In the genomic region with DNA sequence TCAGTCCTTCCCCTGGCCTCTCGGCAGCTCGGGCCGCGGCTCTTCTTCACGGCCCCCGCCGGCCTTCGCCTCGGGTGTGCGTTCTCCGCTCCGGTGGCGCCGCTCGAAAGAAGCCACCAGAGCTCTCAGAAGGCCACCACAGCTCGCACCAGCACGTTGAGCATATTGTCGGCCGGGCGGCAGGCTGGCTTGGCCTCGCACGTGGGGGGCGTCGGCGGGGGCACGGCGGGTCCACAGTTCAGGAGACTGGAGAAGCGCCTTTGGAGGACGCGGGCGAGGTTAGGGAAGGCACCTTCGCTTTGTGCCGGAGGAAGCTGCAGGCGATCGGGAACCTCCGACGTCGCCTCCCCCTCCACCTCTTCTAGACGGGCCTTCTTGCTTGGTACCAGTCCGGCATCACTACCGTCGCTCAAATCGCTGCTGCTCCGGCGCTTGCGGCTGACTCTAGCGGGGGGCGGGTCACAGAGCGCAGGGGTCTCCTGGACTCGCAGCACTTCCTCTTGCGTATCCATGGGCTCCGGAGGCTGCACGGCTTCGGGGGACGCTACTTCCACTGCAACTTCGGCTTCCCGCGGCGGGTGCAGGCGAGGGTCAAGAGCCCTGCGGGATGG, we compare ENCODE assay signal across 7 mouse cellular contexts. TPM values are rescaled to one million over a fixed set of nuclear protein-coding genes. Genes with fewer than 3 reads are reported as not detected.
DNase-seq lines count a peak whose midpoint lies in the region; ATAC-seq and TF ChIP-seq lines count a peak whose summit lies in the region.

No protein-coding gene starts in this region.

- peak overlapping the region; percentile 96 for H3K9ac ChIP-seq in heart, embryonic 13.5 days

- no peaks in the 10 kb centered on the region for H3K9me3 ChIP-seq in heart, embryonic 13.5 days
- no peaks in the 10 kb centered on the region for H3K9me3 ChIP-seq in midbrain, embryonic 10.5 days (replicated peaks)

- peaks cover 59% of the 10 kb centered on the region for H3K79me2 ChIP-seq in C2C12 (ENCODE audit: control insufficient read depth, insufficient read depth)

- no peaks in the 10 kb centered on the region for H3K36me3 ChIP-seq in C2C12 (ENCODE audit: control insufficient read depth, insufficient read depth)
- H3K36me3 ChIP-seq in heart, embryonic 13.5 days, result no peaks in the 10 kb centered on the region
- 0 out of 2 replicates have a peak, but pooled peaks cover 3% of the 10 kb centered on the region for H3K36me3 ChIP-seq in midbrain, embryonic 10.5 days

- no peak for TF ChIP-seq CTCF in C2C12 (IDR thresholded peaks at IDR 0.05; ENCODE audit: control insufficient read depth, insufficient read depth, insufficient read length)

- peak overlapping the region; percentile 83 for H3K4me3 ChIP-seq in C2C12 (ENCODE audit: insufficient read depth, poor library complexity, severe bottlenecking)
- peak overlapping the region; percentile 75 for H3K4me3 ChIP-seq in heart, embryonic 13.5 days
- H3K4me3 ChIP-seq in midbrain, embryonic 10.5 days, result peak overlapping the region; percentile 87

- peak; percentile 76 for DNase-seq in 416B (ENCODE audit: low read depth)
- DNase-seq in embryo, embryonic 10.5 days (ENCODE audit: low spot score), result peak; percentile 70
- peak; percentile 45 to 76 for DNase-seq in kidney, postnatal 25 days
- DNase-seq in midbrain, embryonic 10.5 days (ENCODE audit: low spot score), result peak; percentile 79
- DNase-seq in testis, postnatal 14 days (ENCODE audit: low spot score), result peak; percentile 66

- peak overlapping the region; percentile 87 for H3K4me2 ChIP-seq in heart, embryonic 13.5 days

- H3K79me3 ChIP-seq in C2C12 (ENCODE audit: low read depth), result peaks cover 29% of the 10 kb centered on the region

- H3K27ac ChIP-seq in heart, embryonic 13.5 days (replicated peaks), result peak overlapping the region; percentile 99
- peak overlapping the region; percentile 94 for H3K27ac ChIP-seq in midbrain, embryonic 10.5 days (replicated peaks)

- under 1% methylated on average over 61 of the region's 61 CpGs for WGBS in heart, embryonic 13.5 days
- WGBS in midbrain, embryonic 10.5 days, result under 1% methylated on average over 61 of the region's 61 CpGs

- no peak for ATAC-seq in heart, embryonic 13.5 days (ENCODE audit: extremely low read depth, insufficient number of reproducible peaks, low FRiP score, low TSS enrichment)

- peak overlapping the region; percentile 88 for H3ac ChIP-seq in C2C12 (ENCODE audit: control insufficient read depth, insufficient read length, low read depth)

- no peaks in the 10 kb centered on the region for H3K27me3 ChIP-seq in C2C12 (ENCODE audit: control insufficient read depth, insufficient read depth, insufficient read length)
- H3K27me3 ChIP-seq in heart, embryonic 13.5 days (replicated peaks), result no peaks in the 10 kb centered on the region
- H3K27me3 ChIP-seq in midbrain, embryonic 10.5 days (ENCODE audit: low read depth, poor library complexity, severe bottlenecking), result no peaks in the 10 kb centered on the region

- peaks cover 52% of the 10 kb centered on the region for H3K4me1 ChIP-seq in heart, embryonic 13.5 days
- peaks cover 78% of the 10 kb centered on the region for H3K4me1 ChIP-seq in midbrain, embryonic 10.5 days

TF ChIP-seq in C2C12, 6 proteins besides CTCF, POLR2A, EP300 and RAD21:
- TF ChIP-seq USF1 (IDR thresholded peaks at IDR 0.05; ENCODE audit: low read depth) (no peak), MYOD1 (IDR thresholded peaks at IDR 0.05; ENCODE audit: control insufficient read depth, insufficient read length, low read depth) (no peak), MAX (IDR thresholded peaks at IDR 0.05) (no peak), MYOG (IDR thresholded peaks at IDR 0.05; ENCODE audit: control insufficient read depth, extremely low read depth, insufficient read length) (no peak), CEBPB (IDR thresholded peaks at IDR 0.05; ENCODE audit: low read depth) (no peak), FOSL1 (IDR thresholded peaks at IDR 0.05; ENCODE audit: insufficient read depth, low read length, poor library complexity, severe bottlenecking) (no peak)
TF ChIP-seq in C2C12: peak in this region for 0.

RNA-seq across cellular contexts. Expression of a gene that starts 0.6 kb away (rescaled TPM):
- 61.4 TPM for polyA plus RNA-seq in C2C12 (2012; fragmentation: generic; extraction: Trizol)
- 43.0 and 44.8 TPM in 2 replicates for polyA plus RNA-seq in heart, embryonic 13.5 days (2015; fragmentation: Nextera tagmentation; extraction: Ambion mirVana)
- polyA plus RNA-seq in midbrain, embryonic 10.5 days (2016; fragmentation: Nextera tagmentation; extraction: Ambion mirVana), result 63.6 and 78.2 TPM in 2 replicates

RNA-seq across cellular contexts. Expression of a gene that starts 24.0 kb away (rescaled TPM):
- polyA plus RNA-seq in C2C12 (2012; fragmentation: generic; extraction: Trizol), result 117 TPM
- polyA plus RNA-seq in heart, embryonic 13.5 days (2015; fragmentation: Nextera tagmentation; extraction: Ambion mirVana), result 47.6 and 51.6 TPM in 2 replicates
- polyA plus RNA-seq in midbrain, embryonic 10.5 days (2016; fragmentation: Nextera tagmentation; extraction: Ambion mirVana), result 56.4 and 58.1 TPM in 2 replicates

RNA-seq across cellular contexts. Expression of a gene that starts 25.6 kb away (rescaled TPM):
- 81.5 TPM for polyA plus RNA-seq in C2C12 (2012; fragmentation: generic; extraction: Trizol)
- 15.1 and 15.7 TPM in 2 replicates for polyA plus RNA-seq in heart, embryonic 13.5 days (2015; fragmentation: Nextera tagmentation; extraction: Ambion mirVana)
- 24.8 and 26.3 TPM in 2 replicates for polyA plus RNA-seq in midbrain, embryonic 10.5 days (2016; fragmentation: Nextera tagmentation; extraction: Ambion mirVana)

RNA-seq across cellular contexts. Expression of a gene that starts 39.2 kb away (rescaled TPM):
- polyA plus RNA-seq in C2C12 (2012; fragmentation: generic; extraction: Trizol), result 0.04 TPM
- 15.4 and 17.1 TPM in 2 replicates for polyA plus RNA-seq in heart, embryonic 13.5 days (2015; fragmentation: Nextera tagmentation; extraction: Ambion mirVana)
- polyA plus RNA-seq in midbrain, embryonic 10.5 days (2016; fragmentation: Nextera tagmentation; extraction: Ambion mirVana), result 4.8 and 5.8 TPM in 2 replicates
